In genomic region chr2:26646643-26647293, GRCm38 (mm10) we compare ENCODE assay signal across 8 mouse cellular contexts. TPM values are rescaled to one million over a fixed set of nuclear protein-coding genes. Genes with fewer than 3 reads are reported as not detected.
A peak's percentile ranks its signal among the peaks of the same experiment; 100 is the strongest.
DNase-seq lines count a peak whose midpoint lies in the region; ATAC-seq and TF ChIP-seq lines count a peak whose summit lies in the region.

No protein-coding gene starts in this region.

- peak; percentile 70 for DNase-seq in liver, embryonic 13.5 days
- peak; percentile 87 for DNase-seq in neural tube, embryonic 10.5 days (ENCODE audit: extremely low spot score, low spot score)
- DNase-seq in stomach, postnatal 0 days (ENCODE audit: low spot score) = peak; percentile 92

- WGBS in bone marrow, adult 2 months = 5% methylated on average over 3 of the region's 3 CpGs
- WGBS in heart, embryonic 12.5 days = 19% methylated on average over 3 of the region's 3 CpGs
- 20% methylated on average over 3 of the region's 3 CpGs for WGBS in kidney, embryonic 15.5 days
- 9% methylated on average over 3 of the region's 3 CpGs for WGBS in liver, embryonic 13.5 days (ENCODE audit: insufficient replicate concordance)
- WGBS in stomach, postnatal 0 days = 14% methylated on average over 3 of the region's 3 CpGs

- peak; percentile 43; the same call in 1 of the 2 replicates for TF ChIP-seq POLR2A in bone marrow, adult 2 months (IDR thresholded peaks at IDR 0.05; ENCODE audit: borderline replicate concordance, control insufficient read depth, low read depth, low read length)
- no peak for TF ChIP-seq POLR2A in embryonic fibroblast, embryonic 13.5 days (IDR thresholded peaks at IDR 0.05; ENCODE audit: low read depth, low read length)

- peaks cover 1% of the 10 kb centered on the region; the same call in 1 of the 2 replicates for H3K4me1 ChIP-seq in bone marrow, adult 2 months (ENCODE audit: control insufficient read depth, insufficient read depth, low read length)
- no peaks in the 10 kb centered on the region for H3K4me1 ChIP-seq in embryonic fibroblast, embryonic 13.5 days (ENCODE audit: control insufficient read depth, insufficient read depth, low read length)
- H3K4me1 ChIP-seq in heart, embryonic 12.5 days (replicated peaks) = no peaks in the 10 kb centered on the region
- no peaks in the 10 kb centered on the region for H3K4me1 ChIP-seq in kidney, embryonic 15.5 days
- H3K4me1 ChIP-seq in liver, embryonic 13.5 days (replicated peaks) = peaks cover 2% of the 10 kb centered on the region; the same call in 1 of the 2 replicates
- no peaks in the 10 kb centered on the region for H3K4me1 ChIP-seq in stomach, postnatal 0 days (replicated peaks; ENCODE audit: control insufficient read depth, insufficient read depth)

- H3K9ac ChIP-seq in heart, embryonic 12.5 days = no peak overlapping the region
- H3K9ac ChIP-seq in kidney, embryonic 15.5 days = no peak overlapping the region
- H3K9ac ChIP-seq in liver, embryonic 13.5 days = no peak overlapping the region
- H3K9ac ChIP-seq in stomach, postnatal 0 days (ENCODE audit: low read length) = no peak overlapping the region

- ATAC-seq in CD4-positive, CD25-positive, alpha-beta regulatory T cell, adult 4 months = peak; percentile 97
- peak; percentile 87 for ATAC-seq in heart, embryonic 12.5 days (ENCODE audit: insufficient number of reproducible peaks, low FRiP score)
- peak; percentile 96 for ATAC-seq in kidney, embryonic 15.5 days (replicated peaks; ENCODE audit: low FRiP score)
- ATAC-seq in liver, embryonic 13.5 days (ENCODE audit: low read depth) = peak; percentile 86
- peak; percentile 94 for ATAC-seq in stomach, postnatal 0 days (ENCODE audit: low FRiP score, low TSS enrichment)

- H3K36me3 ChIP-seq in heart, embryonic 12.5 days = no peaks in the 10 kb centered on the region
- no peaks in the 10 kb centered on the region for H3K36me3 ChIP-seq in kidney, embryonic 15.5 days
- no peaks in the 10 kb centered on the region for H3K36me3 ChIP-seq in liver, embryonic 13.5 days
- H3K36me3 ChIP-seq in stomach, postnatal 0 days (ENCODE audit: control insufficient read depth, insufficient read depth, low read length) = no peaks in the 10 kb centered on the region

- H3K9me3 ChIP-seq in heart, embryonic 12.5 days (replicated peaks) = no peaks in the 10 kb centered on the region
- H3K9me3 ChIP-seq in kidney, embryonic 15.5 days (replicated peaks) = no peaks in the 10 kb centered on the region
- H3K9me3 ChIP-seq in liver, embryonic 13.5 days (replicated peaks) = no peaks in the 10 kb centered on the region
- no peaks in the 10 kb centered on the region for H3K9me3 ChIP-seq in stomach, postnatal 0 days (ENCODE audit: control insufficient read depth, low read length)

- H3K27me3 ChIP-seq in heart, embryonic 12.5 days (replicated peaks) = no peaks in the 10 kb centered on the region
- no peaks in the 10 kb centered on the region for H3K27me3 ChIP-seq in kidney, embryonic 15.5 days
- peaks cover 5% of the 10 kb centered on the region; the same call in 1 of the 2 replicates for H3K27me3 ChIP-seq in liver, embryonic 13.5 days
- no peaks in the 10 kb centered on the region for H3K27me3 ChIP-seq in stomach, postnatal 0 days (ENCODE audit: control insufficient read depth, insufficient read depth, low read length)

- H3K4me2 ChIP-seq in heart, embryonic 12.5 days = no peak overlapping the region
- no peak overlapping the region for H3K4me2 ChIP-seq in kidney, embryonic 15.5 days
- no peak overlapping the region for H3K4me2 ChIP-seq in liver, embryonic 13.5 days
- H3K4me2 ChIP-seq in stomach, postnatal 0 days (replicated peaks; ENCODE audit: low read depth) = no peak overlapping the region

- TF ChIP-seq EP300 in stomach, postnatal 0 days (optimal IDR thresholded peaks at IDR 0.05) = no peak

- no peak overlapping the region for H3K4me3 ChIP-seq in bone marrow, adult 2 months (replicated peaks; ENCODE audit: control insufficient read depth, low read depth, low read length)
- H3K4me3 ChIP-seq in embryonic fibroblast, embryonic 13.5 days (ENCODE audit: insufficient read depth, low read length) = no peak overlapping the region
- no peak overlapping the region for H3K4me3 ChIP-seq in heart, embryonic 12.5 days
- H3K4me3 ChIP-seq in kidney, embryonic 15.5 days (replicated peaks) = no peak overlapping the region
- H3K4me3 ChIP-seq in liver, embryonic 13.5 days (replicated peaks) = no peak overlapping the region
- H3K4me3 ChIP-seq in stomach, postnatal 0 days (ENCODE audit: low read depth, low read length) = no peak overlapping the region

- peak; percentile 100 for TF ChIP-seq CTCF in bone marrow, adult 2 months (IDR thresholded peaks at IDR 0.05; ENCODE audit: control insufficient read depth, insufficient read depth, low read length)
- TF ChIP-seq CTCF in embryonic fibroblast, embryonic 13.5 days (IDR thresholded peaks at IDR 0.05; ENCODE audit: borderline replicate concordance, insufficient read depth, low read length) = peak; percentile 100
- TF ChIP-seq CTCF in stomach, postnatal 0 days (IDR thresholded peaks at IDR 0.05; ENCODE audit: low read depth) = peak; percentile 100

- H3K27ac ChIP-seq in bone marrow, adult 2 months (ENCODE audit: control insufficient read depth, insufficient read depth, low read depth, low read length, poor library complexity) = no peak overlapping the region
- H3K27ac ChIP-seq in embryonic fibroblast, embryonic 13.5 days (ENCODE audit: insufficient read depth, low read length) = no peak overlapping the region
- no peak overlapping the region for H3K27ac ChIP-seq in heart, embryonic 12.5 days (ENCODE audit: poor library complexity, severe bottlenecking)
- no peak overlapping the region for H3K27ac ChIP-seq in kidney, embryonic 15.5 days
- no peak overlapping the region for H3K27ac ChIP-seq in liver, embryonic 13.5 days
- no peak overlapping the region for H3K27ac ChIP-seq in stomach, postnatal 0 days (replicated peaks)

RNA-seq across cellular contexts. Expression of gene Fam69b, which starts 18.5 kb away (rescaled TPM):
- polyA plus RNA-seq in CD4-positive, CD25-positive, alpha-beta regulatory T cell, adult 4 months (2017; shearing (Covaris generic)) = 1 to 10 TPM; 1.5 to 2.6 TPM
- 0.99 and 4.2 TPM in 2 replicates for polyA plus RNA-seq in bone marrow, adult 2 months (2011; ENCODE audit: insufficient read depth, insufficient read length, low replicate concordance, missing spikeins)
- polyA plus RNA-seq in embryonic fibroblast, embryonic 13.5 days (2011; ENCODE audit: insufficient read length, low read depth, missing spikeins) = 12.0 and 16.3 TPM in 2 replicates
- polyA plus RNA-seq in heart, embryonic 12.5 days (2016; fragmentation: Nextera tagmentation; extraction: Ambion mirVana) = 16.4 and 17.3 TPM in 2 replicates
- polyA plus RNA-seq in kidney, embryonic 15.5 days (2015; fragmentation: Nextera tagmentation; extraction: Ambion mirVana) = 32.9 and 33.1 TPM in 2 replicates
- polyA plus RNA-seq in liver, embryonic 13.5 days (2015; fragmentation: Nextera tagmentation; extraction: Ambion mirVana) = 2.1 and 2.3 TPM in 2 replicates
- polyA plus RNA-seq in stomach, postnatal 0 days (2015; fragmentation: Nextera tagmentation; extraction: Ambion mirVana) = 10.9 and 13.4 TPM in 2 replicates

RNA-seq across cellular contexts. Expression of gene Lcn4, which starts 24.3 kb away (rescaled TPM):
- under 1 TPM in 1 of 2 experiments, not detected in 1; 0.92 TPM for polyA plus RNA-seq in CD4-positive, CD25-positive, alpha-beta regulatory T cell, adult 4 months (2017; shearing (Covaris generic))
- polyA plus RNA-seq in bone marrow, adult 2 months (2011; ENCODE audit: insufficient read depth, insufficient read length, low replicate concordance, missing spikeins) = not detected in 2 replicates
- polyA plus RNA-seq in embryonic fibroblast, embryonic 13.5 days (2011; ENCODE audit: insufficient read length, low read depth, missing spikeins) = not detected in 2 replicates
- polyA plus RNA-seq in heart, embryonic 12.5 days (2016; fragmentation: Nextera tagmentation; extraction: Ambion mirVana) = not detected in 2 replicates
- polyA plus RNA-seq in kidney, embryonic 15.5 days (2015; fragmentation: Nextera tagmentation; extraction: Ambion mirVana) = not detected in 2 replicates
- polyA plus RNA-seq in liver, embryonic 13.5 days (2015; fragmentation: Nextera tagmentation; extraction: Ambion mirVana) = not detected in 2 replicates
- not detected in 2 replicates for polyA plus RNA-seq in stomach, postnatal 0 days (2015; fragmentation: Nextera tagmentation; extraction: Ambion mirVana)

RNA-seq across cellular contexts. Expression of gene Agpat2, which starts 42.6 kb away (rescaled TPM):
- polyA plus RNA-seq in CD4-positive, CD25-positive, alpha-beta regulatory T cell, adult 4 months (2017; shearing (Covaris generic)) = 1 to 10 TPM; 5.8 to 7.7 TPM
- polyA plus RNA-seq in bone marrow, adult 2 months (2011; ENCODE audit: insufficient read depth, insufficient read length, low replicate concordance, missing spikeins) = 10.6 and 32.5 TPM in 2 replicates
- 21.4 and 22.4 TPM in 2 replicates for polyA plus RNA-seq in embryonic fibroblast, embryonic 13.5 days (2011; ENCODE audit: insufficient read length, low read depth, missing spikeins)
- 18.4 and 23.2 TPM in 2 replicates for polyA plus RNA-seq in heart, embryonic 12.5 days (2016; fragmentation: Nextera tagmentation; extraction: Ambion mirVana)
- 41.7 and 47.7 TPM in 2 replicates for polyA plus RNA-seq in kidney, embryonic 15.5 days (2015; fragmentation: Nextera tagmentation; extraction: Ambion mirVana)
- polyA plus RNA-seq in liver, embryonic 13.5 days (2015; fragmentation: Nextera tagmentation; extraction: Ambion mirVana) = 30.9 and 32.7 TPM in 2 replicates
- 109 and 120 TPM in 2 replicates for polyA plus RNA-seq in stomach, postnatal 0 days (2015; fragmentation: Nextera tagmentation; extraction: Ambion mirVana)
